Mouse (Mus musculus) heart, embryonic 16.5 days (tissue): ENCODE results near the gene Slc25a1. TPM values are rescaled to one million over a fixed set of nuclear protein-coding genes. Genes with fewer than 3 reads are reported as not detected.

Experiments
- ATAC-seq: fragments of 200-750 bp; cut with Nextera tagmentation; replicated peaks from 2 replicates; pipeline ENCODE4 v1.8.0; 2017; ENCODE audit warnings: moderate number of reproducible peaks; ENCODE audit not compliant: insufficient read depth, low FRiP score; ENCODE audit errors: extremely low read depth
- H3K27ac ChIP-seq: fragments of 300-500 bp; sonication (generic); 2 replicates; pipeline ENCODE4 v1.5.1; 2014; ENCODE audit warnings: mild to moderate bottlenecking, low read length, control low read depth, moderate library complexity
- H3K27me3 ChIP-seq: fragments of 300-500 bp; sonication (generic); 2 replicates; pipeline ENCODE4 v1.6.1; 2014; ENCODE audit warnings: low read length, mixed read lengths; ENCODE audit not compliant: control insufficient read depth, insufficient read depth
- H3K36me3 ChIP-seq: fragments of 300-500 bp; sonication (generic); 2 replicates; pipeline ENCODE4 v1.6.1; 2014; ENCODE audit not compliant: control insufficient read depth, insufficient read depth
- H3K4me1 ChIP-seq: fragments of 300-500 bp; sonication (generic); 2 replicates; pipeline ENCODE4 v1.6.1; 2014; ENCODE audit warnings: low read length, mixed read lengths; ENCODE audit not compliant: control insufficient read depth, insufficient read depth
- H3K4me2 ChIP-seq: fragments of 300-500 bp; sonication (generic); 2 replicates; pipeline ENCODE4 v1.6.1; 2014; ENCODE audit warnings: low read depth, mild to moderate bottlenecking, control low read depth, low read length
- H3K4me3 ChIP-seq: fragments of 300-500 bp; sonication (generic); 2 replicates; pipeline ENCODE4 v1.5.1; 2014; ENCODE audit warnings: mild to moderate bottlenecking, control low read depth, low read length
- H3K9ac ChIP-seq: fragments of 300-500 bp; sonication (generic); 2 replicates; pipeline ENCODE4 v1.6.1; 2014; ENCODE audit warnings: low read length, control low read depth
- H3K9me3 ChIP-seq: fragments of 300-500 bp; sonication (generic); replicated peaks from 2 replicates; pipeline ENCODE4 v1.6.1; 2016; ENCODE audit warnings: low read length; ENCODE audit not compliant: control insufficient read depth
- WGBS: fragments of 180-500 bp; shearing (Covaris S2); extraction: QIAGEN DNeasy Blood & Tissue Kit; methylation state at CpG from one replicate; pipeline ENCODE4 v1.1.7; 2014; 5-methylcytosine and 5-hydroxymethylcytosine counted together
- polyA plus RNA-seq: library from polyadenylated mRNA; unstranded; fragments of >200 nt; fragmentation: Nextera tagmentation; extraction: Ambion mirVana; gene quantifications from 2 replicates; pipeline ENCODE4 v1.2.1, GENCODE M21; 2015

The Slc25a1 gene
- polyA plus RNA-seq, 1 experiment from 2014 or later: 27.9 TPM

- H3K4me3 ChIP-seq: no peak overlapping the region
- H3K36me3 ChIP-seq: no peaks in the 10 kb centered on the region
- H3K4me1 ChIP-seq: no peaks in the 10 kb centered on the region
- no peak overlapping the region; the same call in 1 of the 2 replicates for H3K27ac ChIP-seq
- peaks cover 4% of the 10 kb centered on the region; the same call in 1 of the 2 replicates for H3K27me3 ChIP-seq
- 39% methylated on average over 9 of the region's 9 CpGs for WGBS
- no peak overlapping the region for H3K4me2 ChIP-seq
- no peak for ATAC-seq
- H3K9ac ChIP-seq: 0 out of 2 replicates have a peak overlapping the region, but pooled peaks have one; percentile 22
- H3K9me3 ChIP-seq: no peaks in the 10 kb centered on the region
These were observed 11.3 kb upstream of the Slc25a1 start for GRCm38 (mm10) chr16:17939255-17939751.

- H3K4me1 ChIP-seq: no peaks in the 10 kb centered on the region
- H3K9ac ChIP-seq: 0 out of 2 replicates have a peak overlapping the region, but pooled peaks have one; percentile 22
- WGBS: 12% methylated on average over 7 of the region's 7 CpGs
- peaks cover 4% of the 10 kb centered on the region; the same call in 1 of the 2 replicates for H3K27me3 ChIP-seq
- no peak overlapping the region for H3K4me2 ChIP-seq
- no peak overlapping the region for H3K4me3 ChIP-seq
- no peaks in the 10 kb centered on the region for H3K36me3 ChIP-seq
- no peaks in the 10 kb centered on the region for H3K9me3 ChIP-seq
- ATAC-seq: peak; percentile 63; the same call in 1 of the 2 replicates
- H3K27ac ChIP-seq: no peak overlapping the region
These were observed 10.8 kb upstream of the Slc25a1 start for GRCm38 (mm10) chr16:17938821-17939220.

GRCm38 (mm10) chr16:17938187-17938586, 10.2 kb upstream of the Slc25a1 start:
- WGBS: 45% methylated on average over 7 of the region's 7 CpGs
- Histone ChIP-seq H3K27ac (no peak overlapping the region), H3K9me3 (no peaks in the 10 kb centered on the region), H3K4me2 (no peak overlapping the region), H3K36me3 (no peaks in the 10 kb centered on the region), H3K9ac (no peak overlapping the region), H3K27me3 (peaks cover 4% of the 10 kb centered on the region; the same call in 1 of the 2 replicates), H3K4me1 (no peaks in the 10 kb centered on the region), H3K4me3 (no peak overlapping the region)
- ATAC-seq: no peak

- Histone ChIP-seq H3K9ac (no peak overlapping the region), H3K27me3 (peaks cover 4% of the 10 kb centered on the region; the same call in 1 of the 2 replicates), H3K4me2 (no peak overlapping the region), H3K4me1 (no peaks in the 10 kb centered on the region), H3K36me3 (no peaks in the 10 kb centered on the region), H3K27ac (no peak overlapping the region), H3K9me3 (no peaks in the 10 kb centered on the region), H3K4me3 (no peak overlapping the region)
- 63% methylated on average over 10 of the region's 10 CpGs for WGBS
- ATAC-seq: no peak
These were observed 8.8 kb upstream of the Slc25a1 start for GRCm38 (mm10) chr16:17936776-17937175.

GRCm38 (mm10) chr16:17934445-17934910, 6.5 kb upstream of the Slc25a1 start:
- H3K36me3 ChIP-seq: no peaks in the 10 kb centered on the region
- H3K27me3 ChIP-seq: peaks cover 4% of the 10 kb centered on the region; the same call in 1 of the 2 replicates
- no peak overlapping the region for H3K27ac ChIP-seq
- H3K4me1 ChIP-seq: no peaks in the 10 kb centered on the region
- WGBS: 53% methylated on average over 3 of the region's 3 CpGs
- H3K9ac ChIP-seq: no peak overlapping the region
- no peak overlapping the region for H3K4me3 ChIP-seq
- no peaks in the 10 kb centered on the region for H3K9me3 ChIP-seq
- ATAC-seq: no peak
- H3K4me2 ChIP-seq: no peak overlapping the region

- no peak overlapping the region for H3K9ac ChIP-seq
- H3K27ac ChIP-seq: no peak overlapping the region
- 46% methylated on average over 9 of the region's 9 CpGs for WGBS
- no peaks in the 10 kb centered on the region for H3K36me3 ChIP-seq
- ATAC-seq: no peak
- no peak overlapping the region for H3K4me2 ChIP-seq
- H3K4me3 ChIP-seq: no peak overlapping the region
- no peaks in the 10 kb centered on the region for H3K9me3 ChIP-seq
- H3K27me3 ChIP-seq: peaks cover 4% of the 10 kb centered on the region; the same call in 1 of the 2 replicates
- H3K4me1 ChIP-seq: no peaks in the 10 kb centered on the region
These were observed 5.8 kb upstream of the Slc25a1 start for GRCm38 (mm10) chr16:17933594-17934444.

- no peak for ATAC-seq
- H3K9me3 ChIP-seq: no peaks in the 10 kb centered on the region
- no peak overlapping the region for H3K4me3 ChIP-seq
- no peak overlapping the region for H3K27ac ChIP-seq
- WGBS: 62% methylated on average over 5 of the region's 5 CpGs
- H3K27me3 ChIP-seq: peaks cover 1% of the 10 kb centered on the region; the same call in 1 of the 2 replicates
- no peaks in the 10 kb centered on the region; the same call in 1 of the 2 replicates for H3K4me1 ChIP-seq
- no peak overlapping the region for H3K9ac ChIP-seq
- no peak overlapping the region for H3K4me2 ChIP-seq
- no peaks in the 10 kb centered on the region for H3K36me3 ChIP-seq
These were observed 4.0 kb upstream of the Slc25a1 start for GRCm38 (mm10) chr16:17931906-17932460.

- Histone ChIP-seq H3K36me3 (peaks cover 7% of the 10 kb centered on the region), H3K9me3 (no peaks in the 10 kb centered on the region), H3K4me3 (no peak overlapping the region), H3K27me3 (no peaks in the 10 kb centered on the region), H3K4me1 (no peaks in the 10 kb centered on the region; the same call in 1 of the 2 replicates), H3K27ac (no peak overlapping the region), H3K4me2 (no peak overlapping the region), H3K9ac (no peak overlapping the region)
- ATAC-seq: no peak
- 70% methylated on average over 2 of the region's 2 CpGs for WGBS
These were observed 1.6 kb upstream of the Slc25a1 start for GRCm38 (mm10) chr16:17929631-17930030.

GRCm38 (mm10) chr16:17929211-17929610, 1.2 kb upstream of the Slc25a1 start:
- Histone ChIP-seq H3K9me3 (no peaks in the 10 kb centered on the region), H3K4me3 (no peak overlapping the region), H3K4me1 (no peaks in the 10 kb centered on the region; the same call in 1 of the 2 replicates), H3K4me2 (no peak overlapping the region), H3K9ac (no peak overlapping the region), H3K27ac (no peak overlapping the region), H3K27me3 (no peaks in the 10 kb centered on the region), H3K36me3 (peaks cover 7% of the 10 kb centered on the region)
- no peak for ATAC-seq
- 27% methylated on average over 2 of the region's 2 CpGs for WGBS
